Mouse (Mus musculus) intestine, postnatal 0 days (tissue): ENCODE measurements around the gene Drd3. TPM values are rescaled to one million over a fixed set of nuclear protein-coding genes. Genes with fewer than 3 reads are reported as not detected.

Experiments used
- ATAC-seq: fragments of 200-750 bp; cut with Nextera tagmentation; 2 replicates; pipeline ENCODE4 v1.8.0; 2017; ENCODE audit warnings: mild to moderate bottlenecking, moderate TSS enrichment, moderate library complexity
- H3K27ac ChIP-seq: fragments of 300-500 bp; sonication (generic); 2 replicates; pipeline ENCODE4 v1.5.1; 2014; ENCODE audit warnings: mild to moderate bottlenecking, low read depth, low read length, moderate library complexity
- H3K27me3 ChIP-seq: fragments of 300-500 bp; sonication (generic); replicated peaks from 2 replicates; pipeline ENCODE4 v1.6.1; 2014; ENCODE audit warnings: low read length, mixed read lengths; ENCODE audit not compliant: control insufficient read depth, insufficient read depth
- H3K36me3 ChIP-seq: fragments of 300-500 bp; sonication (generic); 2 replicates; pipeline ENCODE4 v1.6.1; 2014; ENCODE audit warnings: mild to moderate bottlenecking, moderate library complexity; ENCODE audit not compliant: control insufficient read depth, insufficient read depth
- H3K4me1 ChIP-seq: fragments of 300-500 bp; sonication (generic); replicated peaks from 2 replicates; pipeline ENCODE4 v1.6.1; 2014; ENCODE audit warnings: antibody characterized with exemption, low read length, mixed read lengths; ENCODE audit not compliant: control insufficient read depth, insufficient read depth
- H3K4me2 ChIP-seq: fragments of 300-500 bp; sonication (generic); replicated peaks from 2 replicates; pipeline ENCODE4 v1.6.1; 2014; ENCODE audit warnings: low read depth, mild to moderate bottlenecking, moderate library complexity
- H3K4me3 ChIP-seq: fragments of 300-500 bp; sonication (generic); 2 replicates; pipeline ENCODE4 v1.5.1; 2014; ENCODE audit warnings: low read depth, low read length
- H3K9ac ChIP-seq: fragments of 300-500 bp; sonication (generic); 2 replicates; pipeline ENCODE4 v1.6.1; 2014; ENCODE audit warnings: mild to moderate bottlenecking, low read depth, low read length
- H3K9me3 ChIP-seq: fragments of 300-500 bp; sonication (generic); 2 replicates; pipeline ENCODE4 v1.6.1; 2016; ENCODE audit warnings: mixed run types; ENCODE audit not compliant: control insufficient read depth
- CTCF ChIP-seq: sonication (generic); IDR thresholded peaks from 2 replicates; pipeline ENCODE4 v1.5.1; 2016; ENCODE audit warnings: low read depth, mild to moderate bottlenecking, control low read depth, antibody characterized with exemption, moderate library complexity
- WGBS: fragments of 180-500 bp; shearing (Covaris S2); extraction: QIAGEN DNeasy Blood & Tissue Kit; methylation state at CpG from one replicate; pipeline ENCODE4 v1.1.7; 2014; 5-methylcytosine and 5-hydroxymethylcytosine counted together
- polyA plus RNA-seq: library from polyadenylated mRNA; unstranded; fragments of >200 nt; fragmentation: Nextera tagmentation; extraction: Ambion mirVana; gene quantifications from 2 replicates; pipeline ENCODE4 v1.2.1, GENCODE M21; 2015

Drd3 gene
- polyA plus RNA-seq, 1 experiment from 2014 or later = not detected

DNA sequence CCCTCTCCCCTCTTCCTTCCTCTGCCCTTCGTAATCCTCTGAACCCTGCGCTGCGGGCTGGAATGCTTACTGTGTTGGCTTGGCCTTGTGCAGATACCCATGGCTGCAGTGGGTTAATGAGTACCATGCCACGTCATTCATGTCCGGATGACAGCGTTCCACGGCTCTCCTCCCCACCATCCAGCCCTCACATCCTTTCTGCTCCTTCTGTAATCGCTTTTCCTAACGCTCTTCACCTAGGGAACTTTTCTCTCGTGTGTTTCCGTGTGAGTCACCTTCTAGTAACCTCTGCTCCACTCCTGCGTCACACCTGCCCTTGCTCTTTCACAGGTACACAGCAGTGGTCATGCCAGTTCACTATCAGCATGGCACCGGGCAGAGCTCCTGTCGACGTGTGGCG is 53.2 kb downstream of the Drd3 start:
- ATAC-seq = peak; percentile 86

DNA sequence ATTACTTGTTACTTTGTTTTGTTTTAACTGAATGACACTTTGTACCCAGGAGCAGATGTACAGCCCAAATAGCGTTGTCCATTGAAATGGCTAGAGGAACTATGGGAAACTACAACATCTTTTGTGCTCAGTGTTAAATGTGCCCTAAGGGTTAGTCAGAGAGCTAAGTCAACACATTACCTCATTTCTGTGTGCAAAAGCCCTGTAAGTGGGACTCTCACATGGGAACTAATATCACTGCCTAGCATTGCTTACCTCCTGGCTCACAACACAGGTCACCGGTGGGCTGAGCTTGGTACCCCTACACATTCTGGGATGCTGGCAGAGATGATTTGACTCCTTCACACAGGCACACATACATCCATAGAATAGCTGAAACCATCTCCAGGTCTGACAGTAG is 55.6 kb downstream of the Drd3 start:
- Histone ChIP-seq H3K9ac (no peak overlapping the region), H3K36me3 (no peaks in the 10 kb centered on the region)
- ATAC-seq = no peak

More for the DNA sequence above, 53.2 kb downstream of the Drd3 start:
- no peak for TF ChIP-seq CTCF
- Histone ChIP-seq H3K27me3 (no peaks in the 10 kb centered on the region), H3K4me1 (no peaks in the 10 kb centered on the region), H3K36me3 (no peaks in the 10 kb centered on the region), H3K9ac (no peak overlapping the region), H3K4me2 (no peak overlapping the region), H3K4me3 (no peak overlapping the region), H3K27ac (no peak overlapping the region), H3K9me3 (no peaks in the 10 kb centered on the region)
- 44% methylated on average over 16 of the region's 16 CpGs for WGBS

DNA sequence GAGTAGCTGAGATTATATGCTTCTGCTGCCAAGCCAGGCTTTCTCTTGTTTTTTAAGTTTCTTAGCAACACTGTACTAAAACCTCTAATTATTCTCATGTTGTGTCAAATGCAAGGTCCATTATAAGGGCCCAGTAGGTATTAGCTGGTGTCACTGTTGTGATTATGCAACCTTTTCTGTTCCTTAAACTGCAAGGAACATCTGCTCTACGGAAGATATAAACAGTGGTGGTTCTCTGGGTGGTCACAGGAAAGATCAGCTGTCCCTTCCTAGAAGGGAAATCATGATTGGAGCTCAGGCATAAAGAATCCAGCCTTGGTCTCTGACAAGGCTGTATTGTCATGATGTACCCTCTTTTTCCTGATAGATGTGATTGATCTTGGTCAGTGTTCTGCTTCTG is 57.6 kb downstream of the Drd3 start:
- H3K9ac ChIP-seq = no peak overlapping the region
- no peaks in the 10 kb centered on the region for H3K4me1 ChIP-seq
- H3K27me3 ChIP-seq = no peaks in the 10 kb centered on the region
- no peaks in the 10 kb centered on the region for H3K36me3 ChIP-seq
- H3K4me3 ChIP-seq = no peak overlapping the region
- H3K4me2 ChIP-seq = no peak overlapping the region
- TF ChIP-seq CTCF = no peak
- no peaks in the 10 kb centered on the region for H3K9me3 ChIP-seq
- WGBS = 69% methylated on average over 1 of the region's 1 CpGs
- no peak overlapping the region for H3K27ac ChIP-seq
- ATAC-seq = no peak

More for the DNA sequence above, 55.6 kb downstream of the Drd3 start:
- Histone ChIP-seq H3K9me3 (no peaks in the 10 kb centered on the region), H3K4me1 (no peaks in the 10 kb centered on the region), H3K27ac (no peak overlapping the region), H3K27me3 (no peaks in the 10 kb centered on the region), H3K4me2 (no peak overlapping the region), H3K4me3 (no peak overlapping the region)
- 89% methylated on average over 2 of the region's 2 CpGs for WGBS
- TF ChIP-seq CTCF = no peak

DNA sequence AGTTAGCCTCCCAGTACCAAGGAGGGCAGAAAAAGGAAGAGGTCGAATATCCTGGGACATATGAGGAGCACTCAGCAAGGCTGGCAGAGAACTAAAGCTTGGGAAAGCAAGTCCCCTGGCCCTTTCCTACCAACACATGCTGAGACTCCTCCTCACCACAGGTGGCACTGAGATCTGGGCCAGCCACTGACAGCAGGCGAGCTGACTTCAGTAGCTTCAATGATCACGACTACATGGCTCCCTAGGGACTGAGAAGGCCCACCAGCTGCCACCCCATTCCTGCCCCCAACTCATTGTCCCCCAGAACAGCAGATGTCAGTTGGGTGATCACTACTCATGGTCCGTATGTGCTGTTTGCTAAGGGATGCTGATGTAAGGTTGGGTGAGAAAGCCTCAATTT is 60.8 kb downstream of the Drd3 start:
- no peak for ATAC-seq
- Histone ChIP-seq H3K27ac (no peak overlapping the region), H3K4me2 (no peak overlapping the region), H3K27me3 (no peaks in the 10 kb centered on the region), H3K4me3 (no peak overlapping the region), H3K36me3 (no peaks in the 10 kb centered on the region), H3K9ac (no peak overlapping the region), H3K9me3 (no peaks in the 10 kb centered on the region), H3K4me1 (no peaks in the 10 kb centered on the region)
- TF ChIP-seq CTCF = no peak
- 62% methylated on average over 4 of the region's 4 CpGs for WGBS

DNA sequence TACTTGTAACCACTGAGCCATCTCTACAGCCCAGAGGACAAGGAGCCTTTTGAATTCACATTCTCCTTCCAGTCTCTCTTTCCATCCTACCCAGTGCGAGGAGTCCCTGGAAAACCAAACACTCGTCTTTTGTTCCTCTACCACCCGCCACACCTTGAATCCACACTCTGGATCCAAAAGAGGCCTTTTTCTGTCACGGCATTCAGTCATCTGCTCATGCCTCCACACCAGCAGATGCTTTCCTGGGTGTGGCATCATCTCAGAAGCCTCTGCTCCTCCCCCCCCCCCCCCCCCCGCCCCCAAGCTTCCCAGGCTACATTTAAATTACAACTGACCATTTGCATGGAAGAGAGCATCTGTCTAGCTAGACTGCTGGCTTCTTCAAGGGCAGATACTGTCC is 62.5 kb downstream of the Drd3 start:
- Histone ChIP-seq H3K36me3 (no peaks in the 10 kb centered on the region), H3K4me2 (no peak overlapping the region), H3K9me3 (no peaks in the 10 kb centered on the region), H3K27me3 (no peaks in the 10 kb centered on the region), H3K4me1 (no peaks in the 10 kb centered on the region), H3K4me3 (no peak overlapping the region), H3K27ac (no peak overlapping the region), H3K9ac (no peak overlapping the region)
- no peak for TF ChIP-seq CTCF
- WGBS = 75% methylated on average over 4 of the region's 5 CpGs
- no peak for ATAC-seq

DNA sequence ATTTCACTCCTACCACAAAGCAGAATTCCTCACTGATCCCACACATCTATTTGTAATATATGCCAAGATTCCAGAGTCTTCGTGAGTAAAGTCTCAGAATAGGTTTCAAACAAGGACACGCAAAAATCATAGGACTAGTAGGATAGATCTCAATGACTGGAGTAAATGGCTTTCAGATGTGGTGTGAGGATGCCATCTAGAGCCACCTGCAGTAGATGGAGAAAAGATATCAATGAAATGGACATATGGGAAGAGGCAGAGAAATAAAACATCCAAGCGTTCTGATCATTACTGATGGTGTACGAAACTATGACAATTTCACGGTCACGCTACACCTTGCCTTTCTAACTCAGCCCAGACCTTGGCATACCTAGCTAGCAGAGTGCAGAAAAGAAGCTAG is 64.6 kb downstream of the Drd3 start:
- no peaks in the 10 kb centered on the region for H3K4me1 ChIP-seq
- 94% methylated on average over 6 of the region's 6 CpGs for WGBS
- no peak for ATAC-seq
- H3K9ac ChIP-seq = no peak overlapping the region
- no peak overlapping the region for H3K4me2 ChIP-seq
- H3K9me3 ChIP-seq = no peaks in the 10 kb centered on the region
- H3K27ac ChIP-seq = no peak overlapping the region
- no peak overlapping the region for H3K4me3 ChIP-seq
- TF ChIP-seq CTCF = no peak
- no peaks in the 10 kb centered on the region for H3K27me3 ChIP-seq
- no peaks in the 10 kb centered on the region for H3K36me3 ChIP-seq

DNA sequence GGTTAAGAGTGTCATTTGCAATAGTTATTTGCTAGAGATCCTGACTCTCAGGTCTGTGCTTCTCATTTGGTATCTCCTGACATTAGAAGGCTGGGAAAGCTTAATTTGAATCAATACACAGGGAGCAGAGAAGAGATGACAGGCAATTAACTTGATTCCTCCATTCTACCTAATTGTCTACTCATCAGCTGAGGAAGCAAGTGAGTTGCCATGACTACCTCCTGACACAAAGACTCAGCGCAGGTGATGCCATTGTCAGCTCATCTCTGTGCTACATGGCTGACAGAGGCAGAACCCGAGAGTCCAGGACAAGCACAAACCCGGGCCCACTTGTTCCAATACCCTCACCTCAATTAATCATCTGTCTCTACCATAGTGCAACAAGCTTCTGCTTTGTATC is 73.7 kb downstream of the Drd3 start:
- Histone ChIP-seq H3K36me3 (no peaks in the 10 kb centered on the region), H3K9me3 (no peaks in the 10 kb centered on the region), H3K27ac (no peak overlapping the region), H3K9ac (no peak overlapping the region), H3K4me1 (no peaks in the 10 kb centered on the region), H3K4me2 (no peak overlapping the region), H3K27me3 (no peaks in the 10 kb centered on the region), H3K4me3 (no peak overlapping the region)
- 80% methylated on average over 3 of the region's 3 CpGs for WGBS
- TF ChIP-seq CTCF = no peak
- ATAC-seq = no peak
